Mouse (Mus musculus) heart, embryonic 16.5 days (tissue): ENCODE results near the gene Lonp2. TPM values are rescaled to one million over a fixed set of nuclear protein-coding genes. Genes with fewer than 3 reads are reported as not detected.

ENCODE experiments used
- ATAC-seq: fragments of 200-750 bp; cut with Nextera tagmentation; replicated peaks from 2 replicates; pipeline ENCODE4 v1.8.0; 2017; ENCODE audit warnings: moderate number of reproducible peaks; ENCODE audit not compliant: insufficient read depth, low FRiP score; ENCODE audit errors: extremely low read depth
- H3K27ac ChIP-seq: fragments of 300-500 bp; sonication (generic); 2 replicates; pipeline ENCODE4 v1.5.1; 2014; ENCODE audit warnings: mild to moderate bottlenecking, low read length, control low read depth, moderate library complexity
- H3K27me3 ChIP-seq: fragments of 300-500 bp; sonication (generic); 2 replicates; pipeline ENCODE4 v1.6.1; 2014; ENCODE audit warnings: low read length, mixed read lengths; ENCODE audit not compliant: control insufficient read depth, insufficient read depth
- H3K36me3 ChIP-seq: fragments of 300-500 bp; sonication (generic); 2 replicates; pipeline ENCODE4 v1.6.1; 2014; ENCODE audit not compliant: control insufficient read depth, insufficient read depth
- H3K4me1 ChIP-seq: fragments of 300-500 bp; sonication (generic); 2 replicates; pipeline ENCODE4 v1.6.1; 2014; ENCODE audit warnings: low read length, mixed read lengths; ENCODE audit not compliant: control insufficient read depth, insufficient read depth
- H3K4me2 ChIP-seq: fragments of 300-500 bp; sonication (generic); 2 replicates; pipeline ENCODE4 v1.6.1; 2014; ENCODE audit warnings: low read depth, mild to moderate bottlenecking, control low read depth, low read length
- H3K4me3 ChIP-seq: fragments of 300-500 bp; sonication (generic); 2 replicates; pipeline ENCODE4 v1.5.1; 2014; ENCODE audit warnings: mild to moderate bottlenecking, control low read depth, low read length
- H3K9ac ChIP-seq: fragments of 300-500 bp; sonication (generic); 2 replicates; pipeline ENCODE4 v1.6.1; 2014; ENCODE audit warnings: low read length, control low read depth
- H3K9me3 ChIP-seq: fragments of 300-500 bp; sonication (generic); replicated peaks from 2 replicates; pipeline ENCODE4 v1.6.1; 2016; ENCODE audit warnings: low read length; ENCODE audit not compliant: control insufficient read depth
- WGBS: fragments of 180-500 bp; shearing (Covaris S2); extraction: QIAGEN DNeasy Blood & Tissue Kit; methylation state at CpG from one replicate; pipeline ENCODE4 v1.1.7; 2014; 5-methylcytosine and 5-hydroxymethylcytosine counted together
- polyA plus RNA-seq: library from polyadenylated mRNA; unstranded; fragments of >200 nt; fragmentation: Nextera tagmentation; extraction: Ambion mirVana; gene quantifications from 2 replicates; pipeline ENCODE4 v1.2.1, GENCODE M21; 2015

Gene Lonp2
- polyA plus RNA-seq, 1 experiment from 2014 or later = 71.9 TPM

- Histone ChIP-seq H3K4me1 (no peaks in the 10 kb centered on the region), H3K27ac (no peak overlapping the region), H3K9ac (no peak overlapping the region), H3K36me3 (peaks cover 7% of the 10 kb centered on the region), H3K4me2 (no peak overlapping the region), H3K4me3 (no peak overlapping the region), H3K27me3 (no peaks in the 10 kb centered on the region), H3K9me3 (no peaks in the 10 kb centered on the region)
- no peak for ATAC-seq
- 82% methylated on average over 1 of the region's 1 CpGs for WGBS
These were observed 68.3 kb downstream of the Lonp2 start for GRCm38 (mm10) chr8:86692107-86692506.

- no peak for ATAC-seq
- no peak overlapping the region for H3K4me2 ChIP-seq
- peaks cover 3% of the 10 kb centered on the region for H3K36me3 ChIP-seq
- no peak overlapping the region for H3K9ac ChIP-seq
- H3K9me3 ChIP-seq = no peaks in the 10 kb centered on the region
- H3K4me3 ChIP-seq = no peak overlapping the region
- H3K27ac ChIP-seq = no peak overlapping the region
- H3K27me3 ChIP-seq = no peaks in the 10 kb centered on the region
- 75% methylated on average over 1 of the region's 1 CpGs for WGBS
- peaks cover 9% of the 10 kb centered on the region for H3K4me1 ChIP-seq
These were observed 70.2 kb downstream of the Lonp2 start for GRCm38 (mm10) chr8:86694011-86694410.

GRCm38 (mm10) chr8:86695703-86696102 is 71.9 kb downstream of the Lonp2 start:
- Histone ChIP-seq H3K4me2 (no peak overlapping the region), H3K27ac (no peak overlapping the region), H3K9ac (no peak overlapping the region), H3K36me3 (peaks cover 3% of the 10 kb centered on the region), H3K4me1 (peaks cover 11% of the 10 kb centered on the region), H3K9me3 (no peaks in the 10 kb centered on the region), H3K4me3 (no peak overlapping the region), H3K27me3 (no peaks in the 10 kb centered on the region)
- no peak for ATAC-seq
- WGBS = 89% methylated on average over 2 of the region's 2 CpGs

- H3K27ac ChIP-seq = peak overlapping the region; percentile 47; the same call in 1 of the 2 replicates
- no peaks in the 10 kb centered on the region for H3K27me3 ChIP-seq
- H3K4me2 ChIP-seq = no peak overlapping the region
- no peak overlapping the region for H3K4me3 ChIP-seq
- no peaks in the 10 kb centered on the region for H3K9me3 ChIP-seq
- no peak overlapping the region for H3K9ac ChIP-seq
- 47% methylated on average over 1 of the region's 1 CpGs for WGBS
- ATAC-seq = no peak; the same call in 1 of the 2 replicates
- peaks cover 11% of the 10 kb centered on the region for H3K4me1 ChIP-seq
- H3K36me3 ChIP-seq = peaks cover 3% of the 10 kb centered on the region
These were observed 75.1 kb downstream of the Lonp2 start for GRCm38 (mm10) chr8:86698811-86699421.

GRCm38 (mm10) chr8:86699471-86699870 is 75.6 kb downstream of the Lonp2 start:
- ATAC-seq = no peak
- WGBS = 82% methylated on average over 12 of the region's 12 CpGs

GRCm38 (mm10) chr8:86702453-86702852 is 78.6 kb downstream of the Lonp2 start:
- Histone ChIP-seq H3K9ac (no peak overlapping the region), H3K4me1 (peaks cover 11% of the 10 kb centered on the region), H3K36me3 (no peaks in the 10 kb centered on the region), H3K9me3 (no peaks in the 10 kb centered on the region), H3K27ac (no peak overlapping the region), H3K27me3 (no peaks in the 10 kb centered on the region), H3K4me2 (no peak overlapping the region), H3K4me3 (no peak overlapping the region)
- no peak for ATAC-seq
- 77% methylated on average over 3 of the region's 3 CpGs for WGBS

More at GRCm38 (mm10) chr8:86699471-86699870, 75.6 kb downstream of the Lonp2 start:
- no peak overlapping the region for H3K4me3 ChIP-seq
- H3K9ac ChIP-seq = no peak overlapping the region
- peaks cover 3% of the 10 kb centered on the region for H3K36me3 ChIP-seq
- H3K4me1 ChIP-seq = peaks cover 11% of the 10 kb centered on the region
- H3K9me3 ChIP-seq = no peaks in the 10 kb centered on the region
- H3K4me2 ChIP-seq = no peak overlapping the region
- H3K27me3 ChIP-seq = no peaks in the 10 kb centered on the region
- no peak overlapping the region for H3K27ac ChIP-seq

GRCm38 (mm10) chr8:86705317-86705716 is 81.5 kb downstream of the Lonp2 start:
- peaks cover 2% of the 10 kb centered on the region; the same call in 1 of the 2 replicates for H3K36me3 ChIP-seq
- H3K4me3 ChIP-seq = no peak overlapping the region
- no peak overlapping the region for H3K27ac ChIP-seq
- H3K9ac ChIP-seq = no peak overlapping the region
- no peaks in the 10 kb centered on the region for H3K9me3 ChIP-seq
- WGBS = 81% methylated on average over 3 of the region's 3 CpGs
- no peak overlapping the region for H3K4me2 ChIP-seq
- no peak for ATAC-seq
- H3K4me1 ChIP-seq = no peaks in the 10 kb centered on the region
- H3K27me3 ChIP-seq = no peaks in the 10 kb centered on the region

- no peak overlapping the region for H3K4me2 ChIP-seq
- 77% methylated on average over 5 of the region's 5 CpGs for WGBS
- no peak overlapping the region for H3K9ac ChIP-seq
- no peak overlapping the region for H3K27ac ChIP-seq
- H3K36me3 ChIP-seq = peaks cover 2% of the 10 kb centered on the region; the same call in 1 of the 2 replicates
- ATAC-seq = no peak
- no peaks in the 10 kb centered on the region for H3K4me1 ChIP-seq
- no peaks in the 10 kb centered on the region for H3K9me3 ChIP-seq
- H3K4me3 ChIP-seq = no peak overlapping the region
- no peaks in the 10 kb centered on the region for H3K27me3 ChIP-seq
These were observed 82.9 kb downstream of the Lonp2 start for GRCm38 (mm10) chr8:86706756-86707155.

- no peak overlapping the region for H3K27ac ChIP-seq
- no peaks in the 10 kb centered on the region for H3K27me3 ChIP-seq
- H3K4me2 ChIP-seq = no peak overlapping the region
- peak; percentile 37; the same call in 1 of the 2 replicates for ATAC-seq
- no peaks in the 10 kb centered on the region for H3K9me3 ChIP-seq
- WGBS = 59% methylated on average over 4 of the region's 4 CpGs
- no peak overlapping the region for H3K4me3 ChIP-seq
- H3K9ac ChIP-seq = no peak overlapping the region
- H3K36me3 ChIP-seq = peaks cover 2% of the 10 kb centered on the region; the same call in 1 of the 2 replicates
- H3K4me1 ChIP-seq = no peaks in the 10 kb centered on the region
These were observed 84.0 kb downstream of the Lonp2 start for GRCm38 (mm10) chr8:86707873-86708272.
